Mouse (Mus musculus): ENCODE measurements around the gene Tspan5. TPM values are rescaled to one million over a fixed set of nuclear protein-coding genes. Genes with fewer than 3 reads are reported as not detected.

Gene Tspan5
- polyA plus RNA-seq, 1 experiment: 52.0 TPM

- H3K27ac ChIP-seq (ENCODE audit: insufficient read depth, low read length): no peak overlapping the region
- no peak overlapping the region for H3K4me3 ChIP-seq (ENCODE audit: insufficient read depth, low read length)
- no peak for TF ChIP-seq POLR2A (IDR thresholded peaks at IDR 0.05; ENCODE audit: low read depth, low read length)
- no peak for TF ChIP-seq CTCF (IDR thresholded peaks at IDR 0.05; ENCODE audit: borderline replicate concordance, insufficient read depth, low read length)
- peaks cover 10% of the 10 kb centered on the region for H3K4me1 ChIP-seq (ENCODE audit: control insufficient read depth, insufficient read depth, low read length)
Observed at GRCm38 (mm10) chr3:138860257-138860760, 118.3 kb downstream of the Tspan5 start.

- TF ChIP-seq POLR2A (IDR thresholded peaks at IDR 0.05; ENCODE audit: low read depth, low read length) (no peak), CTCF (IDR thresholded peaks at IDR 0.05; ENCODE audit: borderline replicate concordance, insufficient read depth, low read length) (no peak)
- Histone ChIP-seq H3K4me3 (ENCODE audit: insufficient read depth, low read length) (no peak overlapping the region), H3K4me1 (ENCODE audit: control insufficient read depth, insufficient read depth, low read length) (peaks cover 11% of the 10 kb centered on the region), H3K27ac (ENCODE audit: insufficient read depth, low read length) (no peak overlapping the region)
Observed at GRCm38 (mm10) chr3:138861032-138861431, 119.0 kb downstream of the Tspan5 start.

GRCm38 (mm10) chr3:138861589-138861988 is 119.6 kb downstream of the Tspan5 start:
- peaks cover 11% of the 10 kb centered on the region for H3K4me1 ChIP-seq (ENCODE audit: control insufficient read depth, insufficient read depth, low read length)
- no peak overlapping the region for H3K4me3 ChIP-seq (ENCODE audit: insufficient read depth, low read length)
- TF ChIP-seq POLR2A (IDR thresholded peaks at IDR 0.05; ENCODE audit: low read depth, low read length) (no peak), CTCF (IDR thresholded peaks at IDR 0.05; ENCODE audit: borderline replicate concordance, insufficient read depth, low read length) (no peak)
- no peak overlapping the region for H3K27ac ChIP-seq (ENCODE audit: insufficient read depth, low read length)

DNA sequence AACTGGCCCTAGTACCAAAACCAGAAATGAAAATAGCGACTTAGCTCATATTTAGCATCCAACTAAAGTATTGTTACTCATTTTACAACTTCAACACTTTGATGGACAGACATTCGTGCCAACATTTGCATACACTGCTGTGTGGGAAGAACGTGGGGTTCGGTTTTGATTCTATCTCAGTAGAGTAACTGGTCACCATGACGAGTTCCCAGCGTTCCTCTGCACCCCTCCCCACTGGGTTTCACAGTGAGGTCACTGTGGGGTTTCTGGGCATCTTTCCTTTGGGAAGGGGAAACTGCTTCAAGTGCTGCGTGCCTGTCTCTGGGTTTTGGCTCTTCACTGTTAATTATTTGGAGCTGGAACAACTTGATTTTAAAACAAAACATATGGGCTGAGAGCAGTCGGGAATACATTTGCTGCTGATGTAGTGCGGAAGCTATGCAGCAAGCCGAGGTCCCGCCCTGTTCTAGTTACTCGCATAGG is 122.2 kb downstream of the Tspan5 start:
- TF ChIP-seq CTCF (IDR thresholded peaks at IDR 0.05; ENCODE audit: borderline replicate concordance, insufficient read depth, low read length): no peak
- TF ChIP-seq POLR2A (IDR thresholded peaks at IDR 0.05; ENCODE audit: low read depth, low read length): no peak
- H3K27ac ChIP-seq (ENCODE audit: insufficient read depth, low read length): peak overlapping the region; percentile 91
- no peak overlapping the region for H3K4me3 ChIP-seq (ENCODE audit: insufficient read depth, low read length)
- peaks cover 10% of the 10 kb centered on the region for H3K4me1 ChIP-seq (ENCODE audit: control insufficient read depth, insufficient read depth, low read length)

DNA sequence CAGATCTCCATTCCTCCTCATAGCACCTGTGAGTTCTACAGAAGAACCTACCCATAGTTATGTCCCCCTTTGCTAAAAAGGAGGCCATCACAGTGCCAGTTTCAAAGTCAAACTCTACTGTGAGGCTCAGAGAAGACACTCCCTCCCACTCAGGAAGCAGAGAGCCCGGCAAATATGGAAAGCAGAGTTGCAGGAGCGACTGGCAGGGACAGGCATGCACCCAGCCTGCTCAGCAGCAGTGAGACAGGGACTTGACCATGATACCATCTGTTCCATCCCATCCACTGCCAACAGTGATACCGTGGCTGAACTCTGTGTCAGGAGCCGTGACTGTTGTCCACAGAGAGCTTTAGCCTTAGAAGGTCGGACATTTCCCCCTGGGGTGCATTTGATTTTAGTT is 123.3 kb downstream of the Tspan5 start:
- TF ChIP-seq POLR2A (IDR thresholded peaks at IDR 0.05; ENCODE audit: low read depth, low read length) (no peak), CTCF (IDR thresholded peaks at IDR 0.05; ENCODE audit: borderline replicate concordance, insufficient read depth, low read length) (no peak)
- Histone ChIP-seq H3K27ac (ENCODE audit: insufficient read depth, low read length) (peak overlapping the region; percentile 85), H3K4me1 (ENCODE audit: control insufficient read depth, insufficient read depth, low read length) (peaks cover 10% of the 10 kb centered on the region), H3K4me3 (ENCODE audit: insufficient read depth, low read length) (no peak overlapping the region)

DNA sequence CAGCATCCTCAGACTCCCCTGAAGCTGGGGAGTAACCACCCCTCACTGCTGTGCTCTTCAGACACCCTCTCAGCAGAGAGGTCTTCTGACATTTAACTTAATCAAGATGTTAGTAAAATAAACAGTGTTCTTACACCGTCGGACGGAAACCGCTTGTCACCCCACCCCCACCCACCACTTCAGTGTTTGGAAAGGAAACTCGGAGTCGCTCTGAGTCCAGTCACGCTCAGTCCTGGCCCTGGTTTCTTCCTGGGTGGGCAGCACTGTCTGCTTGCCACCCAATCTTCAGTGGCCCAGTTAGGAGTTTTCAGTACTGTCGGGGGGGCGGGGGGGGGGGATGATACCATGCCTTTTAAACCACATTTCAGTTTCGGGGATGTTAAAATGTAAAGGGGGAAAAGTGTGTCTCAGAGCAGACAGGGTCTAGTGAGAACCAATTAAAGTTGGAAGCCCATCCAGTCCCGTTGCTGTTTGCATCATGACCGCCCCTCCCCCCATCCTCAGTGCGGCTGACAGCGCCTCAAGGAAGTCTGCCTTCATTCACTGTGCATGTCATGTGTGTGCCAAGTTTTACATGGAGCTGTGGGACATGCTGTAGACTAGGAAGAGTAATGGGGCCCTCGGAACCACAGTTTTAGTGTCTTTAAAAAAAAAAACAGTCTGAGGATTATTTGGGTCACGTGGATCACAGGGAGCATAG is 125.3 kb downstream of the Tspan5 start:
- no peak for TF ChIP-seq CTCF (IDR thresholded peaks at IDR 0.05; ENCODE audit: borderline replicate concordance, insufficient read depth, low read length)
- TF ChIP-seq POLR2A (IDR thresholded peaks at IDR 0.05; ENCODE audit: low read depth, low read length): no peak
- no peak overlapping the region for H3K27ac ChIP-seq (ENCODE audit: insufficient read depth, low read length)

GRCm38 (mm10) chr3:138868409-138868808 is 126.4 kb downstream of the Tspan5 start:
- no peak overlapping the region for H3K4me3 ChIP-seq (ENCODE audit: insufficient read depth, low read length)
- peaks cover 10% of the 10 kb centered on the region for H3K4me1 ChIP-seq (ENCODE audit: control insufficient read depth, insufficient read depth, low read length)
- TF ChIP-seq POLR2A (IDR thresholded peaks at IDR 0.05; ENCODE audit: low read depth, low read length) (no peak), CTCF (IDR thresholded peaks at IDR 0.05; ENCODE audit: borderline replicate concordance, insufficient read depth, low read length) (no peak)
- H3K27ac ChIP-seq (ENCODE audit: insufficient read depth, low read length): peak overlapping the region; percentile 27; the same call in 1 of the 2 replicates

More for the DNA sequence above, 125.3 kb downstream of the Tspan5 start:
- Histone ChIP-seq H3K4me1 (ENCODE audit: control insufficient read depth, insufficient read depth, low read length) (peaks cover 10% of the 10 kb centered on the region), H3K4me3 (ENCODE audit: insufficient read depth, low read length) (no peak overlapping the region)

DNA sequence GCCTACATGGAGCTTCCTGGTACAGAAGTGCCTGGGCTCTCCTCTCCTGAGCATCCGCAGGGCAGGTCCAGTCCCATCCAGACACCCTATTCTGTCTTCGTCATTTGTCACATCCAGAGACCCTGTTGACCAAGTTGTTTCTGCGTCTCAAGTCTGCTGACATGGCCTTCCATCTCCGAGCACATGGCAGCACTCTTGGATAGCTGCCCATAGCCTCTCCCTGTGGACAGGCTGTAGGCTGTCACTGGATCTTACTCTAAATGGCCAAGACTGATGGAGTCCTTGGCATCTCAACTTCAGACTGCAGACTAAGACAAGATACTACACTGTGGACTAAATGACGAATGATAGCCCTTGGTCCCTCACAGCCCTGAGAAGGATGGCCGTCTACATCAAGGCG is 133.3 kb downstream of the Tspan5 start:
- H3K27ac ChIP-seq (ENCODE audit: insufficient read depth, low read length): no peak overlapping the region
- no peak overlapping the region for H3K4me3 ChIP-seq (ENCODE audit: insufficient read depth, low read length)
- TF ChIP-seq CTCF (IDR thresholded peaks at IDR 0.05; ENCODE audit: borderline replicate concordance, insufficient read depth, low read length): no peak
- TF ChIP-seq POLR2A (IDR thresholded peaks at IDR 0.05; ENCODE audit: low read depth, low read length): no peak
- no peaks in the 10 kb centered on the region for H3K4me1 ChIP-seq (ENCODE audit: control insufficient read depth, insufficient read depth, low read length)

GRCm38 (mm10) chr3:138875936-138876335 is 133.9 kb downstream of the Tspan5 start:
- H3K4me1 ChIP-seq (ENCODE audit: control insufficient read depth, insufficient read depth, low read length): no peaks in the 10 kb centered on the region
- H3K4me3 ChIP-seq (ENCODE audit: insufficient read depth, low read length): no peak overlapping the region
- no peak overlapping the region for H3K27ac ChIP-seq (ENCODE audit: insufficient read depth, low read length)
- TF ChIP-seq POLR2A (IDR thresholded peaks at IDR 0.05; ENCODE audit: low read depth, low read length): no peak
- no peak for TF ChIP-seq CTCF (IDR thresholded peaks at IDR 0.05; ENCODE audit: borderline replicate concordance, insufficient read depth, low read length)

- no peaks in the 10 kb centered on the region for H3K4me1 ChIP-seq (ENCODE audit: control insufficient read depth, insufficient read depth, low read length)
Observed at GRCm38 (mm10) chr3:138876418-138876817, 134.4 kb downstream of the Tspan5 start.

More at GRCm38 (mm10) chr3:138876418-138876817, 134.4 kb downstream of the Tspan5 start:
- TF ChIP-seq CTCF (IDR thresholded peaks at IDR 0.05; ENCODE audit: borderline replicate concordance, insufficient read depth, low read length) (no peak), POLR2A (IDR thresholded peaks at IDR 0.05; ENCODE audit: low read depth, low read length) (no peak)
- no peak overlapping the region for H3K27ac ChIP-seq (ENCODE audit: insufficient read depth, low read length)
- H3K4me3 ChIP-seq (ENCODE audit: insufficient read depth, low read length): no peak overlapping the region
